Mouse (Mus musculus): ENCODE measurements around the gene Prickle1.

- no peak for TF ChIP-seq POLR2A (IDR thresholded peaks at IDR 0.05; ENCODE audit: low read depth, low read length)
- no peak for TF ChIP-seq CTCF (conservative IDR thresholded peaks at IDR 0.05; ENCODE audit: insufficient read depth, insufficient read length, low read depth, low read length)
Measured at GRCm38 (mm10) chr15:93563491-93563890, 32.2 kb downstream of the Prickle1 start.
